Mouse (Mus musculus): ENCODE measurements around the gene Btbd9.

DNA sequence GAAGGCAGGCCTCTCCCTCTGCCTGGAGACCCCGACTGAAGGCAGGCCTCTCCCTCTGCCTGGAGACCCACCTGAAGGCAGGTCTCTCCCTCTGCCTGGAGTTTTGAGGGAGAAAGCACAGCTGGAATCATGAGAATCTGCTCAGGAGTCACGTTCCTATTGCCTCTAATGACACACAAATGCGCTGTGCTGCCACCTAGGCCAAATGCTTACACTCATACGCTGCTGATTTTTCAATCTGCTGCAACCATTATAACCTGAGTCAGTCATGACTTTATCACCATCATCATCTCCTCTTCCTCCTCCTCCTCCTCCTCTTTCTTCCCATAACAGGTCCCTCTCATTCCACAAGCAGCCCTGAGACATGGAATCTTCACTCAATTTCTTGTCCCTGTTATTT, 64.3 kb downstream of the Btbd9 start:
- TF ChIP-seq CTCF (IDR thresholded peaks at IDR 0.05; ENCODE audit: borderline replicate concordance, insufficient read depth, low read depth, low read length): no peak
- TF ChIP-seq POLR2A (IDR thresholded peaks at IDR 0.05; ENCODE audit: borderline replicate concordance, insufficient read depth, low read length): no peak
